Mouse (Mus musculus) fibroblast of lung, adult 2 months (primary cell): ENCODE results near the gene Dnase1l3.
"Not testable (repeated sequence)": the region's sequence is repeated elsewhere in the genome, so short reads cannot be mapped to it uniquely, and the experiment has no call there.

ENCODE experiments used
- DNase-seq: peaks from one replicate; pipeline ENCODE4 v3.0.0-alpha.2; 2011; ENCODE audit warnings: low read depth

The Dnase1l3 gene

DNA sequence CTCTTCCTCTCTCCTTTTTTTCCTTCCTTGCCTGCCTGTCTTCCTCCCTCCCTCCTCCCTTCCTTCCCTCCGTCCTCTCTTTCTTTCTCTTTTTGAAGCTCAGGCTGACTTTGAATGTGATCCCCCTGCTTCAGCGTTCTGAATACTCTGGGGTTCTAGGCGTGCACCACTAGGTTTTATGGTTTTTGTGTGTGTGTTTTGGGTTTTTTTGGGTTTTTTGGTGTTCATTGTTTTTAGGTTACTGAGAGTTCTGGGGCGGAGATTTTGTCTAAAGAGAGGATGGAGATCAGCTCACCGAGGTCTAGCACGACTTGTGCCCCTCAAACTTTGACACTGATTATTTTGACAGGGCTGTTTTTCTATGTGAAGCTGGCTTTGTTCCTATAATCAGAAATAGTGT, 17.6 kb upstream of the Dnase1l3 start:
- no peak for DNase-seq

GRCm38 (mm10) chr14:8011297-8011696, 16.9 kb upstream of the Dnase1l3 start:
- no peak for DNase-seq

DNA sequence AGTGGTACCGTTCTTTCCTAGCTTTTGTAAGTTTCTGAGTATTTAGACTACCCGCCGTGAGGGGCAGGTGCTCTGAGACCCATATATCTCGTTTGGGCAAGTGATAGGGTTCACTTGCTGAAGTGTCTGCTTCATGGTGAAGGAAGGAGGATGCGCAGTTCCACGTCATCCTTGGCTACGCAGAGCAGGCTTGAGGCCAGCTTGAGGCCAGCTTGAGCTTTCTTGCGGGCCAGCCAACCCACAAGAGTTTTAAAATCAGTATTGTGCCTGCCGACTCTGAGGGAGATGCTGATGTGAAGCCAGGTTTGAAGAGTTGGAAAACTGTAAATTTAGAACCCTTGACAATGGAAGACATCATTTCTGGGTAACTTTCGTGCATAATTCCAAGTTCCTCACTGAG, 13.6 kb upstream of the Dnase1l3 start:
- DNase-seq = no peak

DNA sequence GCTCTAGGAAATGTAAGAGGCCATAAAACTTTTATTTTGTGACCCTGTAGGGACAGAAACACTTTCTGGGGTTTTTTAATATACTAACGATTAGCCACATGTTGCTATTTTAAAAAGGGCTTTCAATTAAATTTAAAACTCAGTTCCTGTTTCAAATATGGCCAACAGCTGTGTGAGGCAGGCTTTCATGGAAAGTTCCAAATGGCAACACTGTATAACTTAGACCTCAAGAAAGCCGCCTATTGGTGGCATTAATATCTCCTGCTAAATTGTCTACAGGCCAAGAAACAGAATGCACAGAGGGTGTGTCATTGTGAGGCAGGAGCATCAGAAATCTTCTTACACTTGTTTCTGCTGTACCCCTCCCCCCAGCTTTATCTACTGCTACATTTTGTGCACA, 13.1 kb upstream of the Dnase1l3 start:
- no peak for DNase-seq

GRCm38 (mm10) chr14:8007084-8007483, 12.7 kb upstream of the Dnase1l3 start:
- no peak for DNase-seq

DNA sequence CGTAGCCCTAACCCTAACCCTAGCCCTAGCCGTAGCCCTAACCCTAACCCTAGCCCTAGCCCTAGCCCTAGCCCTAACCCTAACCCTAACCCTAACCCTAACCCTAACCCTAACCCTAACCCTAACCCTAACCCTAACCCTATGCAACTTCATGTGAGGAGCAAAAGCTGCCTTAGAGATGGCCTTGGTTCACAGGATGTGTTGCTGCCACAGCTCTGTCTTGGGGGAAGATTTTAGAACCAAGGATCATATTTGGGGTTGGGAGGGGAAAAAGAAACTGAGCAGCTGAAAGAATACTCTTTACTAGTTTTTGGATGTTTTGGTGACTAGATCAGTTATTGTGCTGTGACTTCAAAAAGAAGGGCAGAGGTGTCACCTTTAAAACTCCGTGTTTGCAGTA, 11.7 kb upstream of the Dnase1l3 start:
- not testable (repeated sequence) for DNase-seq

- no peak for DNase-seq
Observed at GRCm38 (mm10) chr14:8003727-8004670, 9.6 kb upstream of the Dnase1l3 start.

DNA sequence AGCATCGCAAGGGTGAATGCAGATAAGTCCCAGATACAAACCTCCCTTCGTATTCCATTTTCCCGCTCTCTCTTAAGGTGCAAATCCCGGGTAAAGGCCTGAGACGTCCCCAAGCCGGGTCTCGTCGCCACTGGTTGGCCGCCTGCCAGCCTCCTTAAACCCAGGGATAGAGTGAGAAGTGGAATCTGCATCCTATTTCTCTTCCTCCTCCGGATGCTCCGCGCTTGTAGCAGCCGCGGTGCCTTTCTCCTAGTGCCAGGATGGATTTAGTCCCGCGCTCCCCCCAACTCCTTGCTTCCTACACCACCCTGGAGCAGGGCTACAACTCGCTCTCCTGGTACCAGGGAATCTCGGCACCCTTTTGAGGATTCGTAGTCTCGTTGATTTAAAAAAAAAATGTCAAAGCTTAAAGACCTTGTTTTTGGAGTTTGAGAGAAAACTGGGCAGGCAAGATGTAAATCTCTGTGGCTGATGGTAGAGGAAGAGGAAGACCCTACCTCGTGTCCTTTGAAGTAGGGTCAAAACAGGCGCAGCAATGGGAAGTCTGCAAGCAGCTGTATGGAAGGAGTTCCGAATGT, 8.8 kb upstream of the Dnase1l3 start:
- no peak for DNase-seq

- peak; percentile 41 for DNase-seq
Observed at GRCm38 (mm10) chr14:8002432-8003092, 8.2 kb upstream of the Dnase1l3 start, which contains the start of gene Abhd6. Gene Abhd6 (plus strand): TSS chr14:8002902.

GRCm38 (mm10) chr14:8000831-8001685, 6.7 kb upstream of the Dnase1l3 start:
- no peak for DNase-seq

DNA sequence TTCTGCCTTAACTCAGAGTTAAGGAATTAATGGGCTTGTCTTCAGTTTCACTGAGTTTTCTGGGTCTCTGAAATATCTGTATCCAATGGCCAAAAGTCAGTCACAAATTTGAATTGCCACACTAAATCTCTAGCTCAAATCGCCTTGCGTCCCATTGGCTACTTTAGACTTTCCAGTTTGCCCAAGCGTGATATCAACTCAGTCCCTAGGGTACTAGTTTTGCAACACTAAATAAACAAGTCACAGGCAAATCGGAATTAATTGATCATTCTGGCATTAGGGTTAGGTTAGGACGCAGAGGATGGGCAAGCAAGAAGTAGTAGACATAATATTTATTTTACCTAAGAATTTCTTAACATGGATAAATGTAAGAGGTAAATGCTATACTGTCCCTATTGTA, 5.9 kb upstream of the Dnase1l3 start:
- no peak for DNase-seq

GRCm38 (mm10) chr14:7999435-7999834, 5.1 kb upstream of the Dnase1l3 start:
- DNase-seq = no peak

GRCm38 (mm10) chr14:7999030-7999429, 4.7 kb upstream of the Dnase1l3 start:
- no peak for DNase-seq

DNA sequence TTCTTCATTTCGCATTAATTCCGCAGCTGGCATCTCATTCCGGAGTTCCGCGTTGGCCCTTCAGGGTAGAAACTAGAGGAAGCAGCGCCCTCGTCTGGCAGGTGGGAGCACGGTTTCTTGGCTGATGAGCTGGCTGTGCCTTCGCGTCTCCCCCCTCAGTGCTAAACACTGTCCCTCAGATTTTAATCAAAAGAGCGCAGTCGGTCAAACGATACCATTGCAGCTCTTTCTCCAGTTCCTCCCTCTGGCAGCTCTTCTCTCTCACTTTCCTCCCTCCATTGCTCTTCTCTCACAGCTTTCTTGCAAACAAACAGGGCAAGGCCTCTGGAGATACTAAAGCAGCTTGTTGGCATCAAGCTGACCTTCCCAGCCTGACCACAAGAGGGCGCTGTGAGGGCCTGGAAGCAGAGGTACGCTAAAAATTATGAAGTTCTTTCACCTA, 2.9 kb upstream of the Dnase1l3 start:
- peak; percentile 71 for DNase-seq

- DNase-seq = no peak
Observed at GRCm38 (mm10) chr14:7992158-7992557, 2.2 kb downstream of the Dnase1l3 start.

DNA sequence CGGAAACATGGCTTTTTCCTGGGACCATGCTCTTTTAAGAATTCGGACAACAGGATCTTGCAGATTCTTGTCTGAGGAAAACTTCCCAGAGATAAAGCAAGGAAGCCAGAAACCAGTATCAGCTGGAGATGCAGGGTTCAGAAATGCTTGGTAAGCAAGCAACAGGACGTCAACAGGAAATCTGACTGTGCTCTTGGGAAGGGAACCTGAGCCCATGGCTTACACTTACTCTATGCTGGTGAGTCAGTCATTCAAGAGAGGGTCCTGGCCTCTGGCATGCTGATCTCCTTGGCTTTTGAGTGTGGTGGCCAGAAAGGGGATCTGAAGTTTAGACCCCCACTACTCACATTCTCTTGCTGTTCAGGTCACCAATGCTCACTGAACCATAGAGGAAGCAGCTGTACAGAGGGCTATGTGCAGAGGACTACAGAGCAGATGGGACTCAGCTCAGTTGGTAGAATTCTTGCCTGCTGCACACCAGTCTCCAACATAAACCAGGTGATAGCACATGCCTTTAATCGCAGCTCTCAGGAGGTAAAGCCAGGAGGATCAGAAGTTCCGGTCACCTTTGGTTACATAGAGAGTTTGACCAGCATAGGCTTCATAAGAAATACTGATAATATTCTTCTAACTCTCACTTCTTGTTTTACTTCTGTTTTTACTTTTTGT, 3.1 kb downstream of the Dnase1l3 start:
- DNase-seq = no peak

- DNase-seq = no peak
Observed at GRCm38 (mm10) chr14:7989961-7990360, 4.4 kb downstream of the Dnase1l3 start.

DNA sequence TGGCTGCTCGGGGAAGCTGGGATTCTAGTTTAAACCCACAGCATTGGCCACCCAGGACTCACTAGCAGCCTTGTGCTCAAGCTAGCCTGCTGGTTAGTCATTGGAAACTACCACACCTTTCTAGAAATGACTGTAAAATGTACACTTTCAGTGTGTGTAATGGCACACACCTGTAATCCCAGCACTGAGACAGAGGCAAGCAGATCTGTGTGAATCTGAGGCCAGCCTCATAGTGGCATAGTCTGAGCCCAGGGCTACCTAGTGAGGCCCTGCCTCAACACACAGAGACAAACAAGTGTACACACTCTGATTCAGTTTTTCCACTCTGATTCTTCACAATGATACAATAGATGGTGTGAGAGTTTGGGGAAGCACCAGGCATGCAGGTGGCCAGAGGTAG, 5.0 kb downstream of the Dnase1l3 start:
- no peak for DNase-seq

DNA sequence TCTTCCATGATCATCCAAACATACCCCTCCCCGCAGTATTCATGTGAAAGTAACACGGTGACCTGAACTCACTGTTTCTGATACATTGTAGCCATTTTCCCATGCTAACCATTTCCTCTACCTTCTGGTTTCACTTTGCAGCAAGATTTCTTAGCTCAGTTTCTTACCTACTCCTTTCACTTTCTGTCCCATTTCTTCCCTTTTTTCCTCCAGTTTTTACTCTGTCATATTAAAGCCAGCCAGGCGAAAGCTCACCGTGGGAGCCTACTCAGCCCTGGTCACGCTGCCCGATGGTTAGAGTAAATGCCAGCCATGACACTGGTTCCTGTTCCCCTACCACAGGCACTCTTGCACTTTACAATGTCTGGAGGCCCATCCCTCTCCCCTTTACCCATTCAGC, 7.5 kb downstream of the Dnase1l3 start:
- no peak for DNase-seq

DNA sequence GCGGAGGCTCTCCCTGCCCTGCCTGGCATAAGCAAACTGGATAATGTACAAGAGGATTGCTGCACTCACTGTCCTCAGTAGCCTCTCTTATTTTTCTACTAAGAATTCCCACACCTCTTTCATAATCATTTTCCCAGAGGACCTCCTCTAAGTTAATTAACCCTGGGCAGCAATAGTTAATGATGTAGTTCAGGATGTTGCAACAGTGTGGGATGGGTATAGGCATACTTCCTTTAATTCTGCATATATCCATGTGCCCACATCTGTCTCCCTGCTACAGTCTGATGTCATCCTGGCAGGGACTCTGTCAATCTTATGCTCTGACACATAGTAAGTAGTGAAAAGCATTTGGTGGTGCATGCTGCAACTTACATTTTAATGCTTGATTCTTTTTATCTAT, 13.1 kb downstream of the Dnase1l3 start:
- no peak for DNase-seq

- DNase-seq = no peak
Observed at GRCm38 (mm10) chr14:7978183-7978582, 16.2 kb downstream of the Dnase1l3 start.
